8 mouse cellular contexts compared by ENCODE assay signal in the genomic region with DNA sequence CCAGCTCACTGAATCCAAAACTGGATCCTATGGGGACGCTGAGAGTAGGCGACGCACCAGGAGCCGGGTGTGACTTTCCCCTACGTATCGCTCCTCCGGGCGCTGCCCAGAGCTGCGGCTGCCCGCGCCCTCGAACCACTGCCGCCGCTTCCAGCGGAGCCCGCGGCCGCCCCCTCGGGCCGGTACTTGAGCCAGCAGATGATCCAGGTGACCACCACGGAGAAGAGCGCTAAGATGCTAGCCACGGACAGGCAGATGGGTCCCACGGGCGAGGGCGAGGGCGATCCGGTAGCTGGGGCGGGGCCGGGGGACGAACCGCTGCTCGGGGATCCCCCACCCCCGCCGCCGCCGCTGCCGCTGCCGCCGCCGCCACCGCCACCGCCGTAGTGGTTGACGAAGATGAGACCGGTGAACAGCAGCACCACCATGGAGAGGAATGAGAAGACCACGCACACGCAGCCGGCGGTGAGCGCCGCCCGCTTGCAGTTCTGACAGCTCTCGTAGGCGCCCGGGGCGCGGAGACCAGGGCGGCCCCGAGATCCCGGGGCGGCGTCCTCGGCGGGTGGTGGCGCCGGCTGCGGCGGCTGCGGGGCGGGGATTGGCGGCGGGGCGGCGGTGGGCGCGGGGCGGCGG. TPM values are rescaled to one million over a fixed set of nuclear protein-coding genes. Genes with fewer than 3 reads are reported as not detected.
DNase-seq lines count a peak whose midpoint lies in the region; ATAC-seq lines count a peak whose summit lies in the region.

No protein-coding gene starts in this region.

- under 1% methylated on average over 71 of the region's 79 CpGs for WGBS in limb, embryonic 10.5 days

- DNase-seq in adrenal gland, adult 2 months: peak; percentile 31
- DNase-seq in adrenal gland, postnatal 4 days (ENCODE audit: low spot score in 2 of 2): no peak
- peak; percentile 41 for DNase-seq in ovary, postnatal 36 days (ENCODE audit: low spot score)
- DNase-seq in ovary, postnatal 14 days (ENCODE audit: low spot score): no peak
- peak; percentile 64 for DNase-seq in limb, embryonic 10.5 days (ENCODE audit: low spot score)
- peak; percentile 72 for DNase-seq in retina, postnatal 1 day
- DNase-seq in right cerebral cortex, postnatal 14 days: no peak

- ATAC-seq in frontal cortex, adult (ENCODE audit: low TSS enrichment): no peak

- H3K36me3 ChIP-seq in limb, embryonic 10.5 days: no peaks in the 10 kb centered on the region

- H3K4me1 ChIP-seq in limb, embryonic 10.5 days: peaks cover 26% of the 10 kb centered on the region

- H3K4me3 ChIP-seq in limb, embryonic 10.5 days: peak overlapping the region; percentile 66

- peaks cover 100% of the 10 kb centered on the region for H3K27me3 ChIP-seq in limb, embryonic 10.5 days (ENCODE audit: low read depth, poor library complexity, severe bottlenecking)

- no peaks in the 10 kb centered on the region for H3K9me3 ChIP-seq in limb, embryonic 10.5 days (replicated peaks)

- H3K27ac ChIP-seq in limb, embryonic 10.5 days: peak overlapping the region; percentile 53

RNA-seq across cellular contexts. Expression of a gene that starts 19.7 kb away (rescaled TPM):
- not detected for total RNA-seq in adrenal gland, adult 2 months (2021)
- not detected in 2 replicates for polyA plus RNA-seq in adrenal gland, adult 2 months (2012; rRNA removed)
- not detected for total RNA-seq in adrenal gland, postnatal 4 days (2021)
- 11.5 and 12.6 TPM in 2 replicates for polyA plus RNA-seq in limb, embryonic 10.5 days (2016; fragmentation: Nextera tagmentation; extraction: Ambion mirVana)

Comparison
In these comparisons a context has a peak if more than half of its experiments do, and no peak if none do; other contexts are left out.
1. DNase-seq: peak in adrenal gland, adult 2 months (single experiment), ovary, postnatal 36 days (single experiment), limb, embryonic 10.5 days (single experiment) and retina, postnatal 1 day (single experiment); none in adrenal gland, postnatal 4 days (0 of 2), ovary, postnatal 14 days (single experiment) and right cerebral cortex, postnatal 14 days (single experiment).